Mouse (Mus musculus): Measurements from ENCODE around the gene Ap1ar. TPM values are rescaled to one million over a fixed set of nuclear protein-coding genes. Genes with fewer than 3 reads are reported as not detected.

Ap1ar gene
- polyA plus RNA-seq, 1 experiment, result 8.3 TPM

GRCm38 (mm10) chr3:127762403-127762802 is 74.9 kb downstream of the Ap1ar start:
- Histone ChIP-seq H3K4me3 (no peak overlapping the region), H3ac (ENCODE audit: control insufficient read depth, insufficient read length) (no peak overlapping the region), H3K27me3 (ENCODE audit: control insufficient read depth, insufficient read depth, insufficient read length) (no peaks in the 10 kb centered on the region), H3K79me2 (ENCODE audit: control insufficient read depth, insufficient read depth) (no peaks in the 10 kb centered on the region), H3K36me3 (ENCODE audit: control insufficient read depth, insufficient read depth) (no peaks in the 10 kb centered on the region), H3K4me2 (ENCODE audit: low read depth) (no peak overlapping the region)
- TF ChIP-seq SRF (IDR thresholded peaks at IDR 0.05; ENCODE audit: control insufficient read depth, insufficient read length, low read depth) (no peak), TCF12 (IDR thresholded peaks at IDR 0.05; ENCODE audit: insufficient read depth, poor library complexity, severe bottlenecking) (no peak), REST (IDR thresholded peaks at IDR 0.05; ENCODE audit: insufficient read depth, insufficient read length) (no peak), E2F4 (IDR thresholded peaks at IDR 0.05; ENCODE audit: insufficient read depth) (no peak), USF1 (IDR thresholded peaks at IDR 0.05; ENCODE audit: low read depth) (no peak), MAX (IDR thresholded peaks at IDR 0.05; ENCODE audit: low read depth) (no peak), POLR2A (IDR thresholded peaks at IDR 0.05; ENCODE audit: insufficient read length, low read depth) (no peak), MYOD1 (IDR thresholded peaks at IDR 0.05; ENCODE audit: control insufficient read depth in 1 of 3, insufficient read length in 2 of 3, low read depth in 2 of 3) (no peak)

GRCm38 (mm10) chr3:127759212-127759611 is 78.1 kb downstream of the Ap1ar start:
- TF ChIP-seq POLR2AphosphoS2 (IDR thresholded peaks at IDR 0.05; ENCODE audit: insufficient read length, low read depth), result no peak
- TF ChIP-seq USF1 (IDR thresholded peaks at IDR 0.05; ENCODE audit: low read depth), result no peak
- TF ChIP-seq MYOD1 (IDR thresholded peaks at IDR 0.05; ENCODE audit: control insufficient read depth in 1 of 3, insufficient read length in 2 of 3, low read depth in 2 of 3), result no peak
- no peak for TF ChIP-seq TCF3 (IDR thresholded peaks at IDR 0.05; ENCODE audit: insufficient read length, low read depth)
- no peak for TF ChIP-seq E2F4 (IDR thresholded peaks at IDR 0.05; ENCODE audit: insufficient read depth)
- TF ChIP-seq CEBPB (IDR thresholded peaks at IDR 0.05; ENCODE audit: insufficient read depth, poor library complexity, severe bottlenecking), result no peak
- no peak for TF ChIP-seq MAX (IDR thresholded peaks at IDR 0.05; ENCODE audit: low read depth)
- no peak for TF ChIP-seq MYOG (IDR thresholded peaks at IDR 0.05; ENCODE audit: control insufficient read depth in 1 of 3, insufficient read depth in 1 of 3, insufficient read length in 2 of 3, low read depth in 2 of 3)
- no peak for TF ChIP-seq TCF12 (IDR thresholded peaks at IDR 0.05; ENCODE audit: insufficient read depth, poor library complexity, severe bottlenecking)
- TF ChIP-seq SRF (IDR thresholded peaks at IDR 0.05; ENCODE audit: control insufficient read depth, insufficient read length, low read depth), result no peak
- TF ChIP-seq REST (IDR thresholded peaks at IDR 0.05; ENCODE audit: insufficient read depth, insufficient read length), result no peak
- TF ChIP-seq POLR2A (IDR thresholded peaks at IDR 0.05; ENCODE audit: insufficient read length, low read depth), result no peak
- Histone ChIP-seq H3K27me3 (ENCODE audit: control insufficient read depth, insufficient read depth, insufficient read length) (no peaks in the 10 kb centered on the region), H3K36me3 (ENCODE audit: control insufficient read depth, insufficient read depth) (no peaks in the 10 kb centered on the region), H3K79me2 (ENCODE audit: control insufficient read depth, insufficient read depth) (no peaks in the 10 kb centered on the region), H3K4me3 (no peak overlapping the region), H3K4me2 (ENCODE audit: low read depth) (no peak overlapping the region), H3ac (ENCODE audit: control insufficient read depth, insufficient read length) (no peak overlapping the region)

- Histone ChIP-seq H3K36me3 (ENCODE audit: control insufficient read depth, insufficient read depth) (no peaks in the 10 kb centered on the region), H3K79me2 (ENCODE audit: control insufficient read depth, insufficient read depth) (no peaks in the 10 kb centered on the region), H3K4me2 (ENCODE audit: low read depth) (no peak overlapping the region), H3K27me3 (ENCODE audit: control insufficient read depth, insufficient read depth, insufficient read length) (no peaks in the 10 kb centered on the region), H3K4me3 (no peak overlapping the region), H3ac (ENCODE audit: control insufficient read depth, insufficient read length) (no peak overlapping the region)
- no peak for TF ChIP-seq TCF12 (IDR thresholded peaks at IDR 0.05; ENCODE audit: insufficient read depth, poor library complexity, severe bottlenecking)
- no peak for TF ChIP-seq SRF (IDR thresholded peaks at IDR 0.05; ENCODE audit: control insufficient read depth, insufficient read length, low read depth)
- TF ChIP-seq E2F4 (IDR thresholded peaks at IDR 0.05; ENCODE audit: insufficient read depth), result no peak
- no peak for TF ChIP-seq POLR2A (IDR thresholded peaks at IDR 0.05; ENCODE audit: insufficient read length, low read depth)
- no peak for TF ChIP-seq USF1 (IDR thresholded peaks at IDR 0.05; ENCODE audit: low read depth)
- TF ChIP-seq MYOG (IDR thresholded peaks at IDR 0.05; ENCODE audit: control insufficient read depth in 1 of 3, insufficient read depth in 1 of 3, insufficient read length in 2 of 3, low read depth in 2 of 3), result no peak
- no peak for TF ChIP-seq POLR2AphosphoS2 (IDR thresholded peaks at IDR 0.05; ENCODE audit: insufficient read length, low read depth)
- no peak for TF ChIP-seq MYOD1 (IDR thresholded peaks at IDR 0.05; ENCODE audit: control insufficient read depth in 1 of 3, insufficient read length in 2 of 3, low read depth in 2 of 3)
- TF ChIP-seq REST (IDR thresholded peaks at IDR 0.05; ENCODE audit: insufficient read depth, insufficient read length), result no peak
- TF ChIP-seq MAX (IDR thresholded peaks at IDR 0.05; ENCODE audit: low read depth), result no peak
- TF ChIP-seq CEBPB (IDR thresholded peaks at IDR 0.05; ENCODE audit: insufficient read depth, poor library complexity, severe bottlenecking), result no peak
- no peak for TF ChIP-seq TCF3 (IDR thresholded peaks at IDR 0.05; ENCODE audit: insufficient read length, low read depth)
These were observed 78.5 kb downstream of the Ap1ar start for GRCm38 (mm10) chr3:127758806-127759205.

GRCm38 (mm10) chr3:127757886-127758301 is 79.4 kb downstream of the Ap1ar start:
- no peak for TF ChIP-seq USF1 (IDR thresholded peaks at IDR 0.05; ENCODE audit: low read depth)
- TF ChIP-seq MYOG (IDR thresholded peaks at IDR 0.05; ENCODE audit: control insufficient read depth in 1 of 3, insufficient read depth in 1 of 3, insufficient read length in 2 of 3, low read depth in 2 of 3), result no peak
- no peak for TF ChIP-seq MYOD1 (IDR thresholded peaks at IDR 0.05; ENCODE audit: control insufficient read depth in 1 of 3, insufficient read length in 2 of 3, low read depth in 2 of 3)
- no peak for TF ChIP-seq POLR2AphosphoS2 (IDR thresholded peaks at IDR 0.05; ENCODE audit: insufficient read length, low read depth)
- TF ChIP-seq TCF3 (IDR thresholded peaks at IDR 0.05; ENCODE audit: insufficient read length, low read depth), result no peak
- no peak for TF ChIP-seq E2F4 (IDR thresholded peaks at IDR 0.05; ENCODE audit: insufficient read depth)
- no peak for TF ChIP-seq TCF12 (IDR thresholded peaks at IDR 0.05; ENCODE audit: insufficient read depth, poor library complexity, severe bottlenecking)
- TF ChIP-seq POLR2A (IDR thresholded peaks at IDR 0.05; ENCODE audit: insufficient read length, low read depth), result no peak
- no peak for TF ChIP-seq SRF (IDR thresholded peaks at IDR 0.05; ENCODE audit: control insufficient read depth, insufficient read length, low read depth)
- no peak overlapping the region for H3K4me3 ChIP-seq
- no peak overlapping the region for H3ac ChIP-seq (ENCODE audit: control insufficient read depth, insufficient read length)
- H3K4me2 ChIP-seq (ENCODE audit: low read depth), result no peak overlapping the region
- H3K79me2 ChIP-seq (ENCODE audit: control insufficient read depth, insufficient read depth), result no peaks in the 10 kb centered on the region
- no peaks in the 10 kb centered on the region for H3K36me3 ChIP-seq (ENCODE audit: control insufficient read depth, insufficient read depth)
- no peaks in the 10 kb centered on the region for H3K27me3 ChIP-seq (ENCODE audit: control insufficient read depth, insufficient read depth, insufficient read length)

Other genes with a start within 250 kb of the Ap1ar start
- gene Neurog2, start 204.4 kb downstream of the Ap1ar start, polyA plus RNA-seq (2012; fragmentation: generic; extraction: Trizol), result not detected
- 1.8 TPM for gene Alpk1, start 57.0 kb downstream of the Ap1ar start, polyA plus RNA-seq (2012; fragmentation: generic; extraction: Trizol)
- 0.85 TPM for gene Tifa, start 47.7 kb downstream of the Ap1ar start, polyA plus RNA-seq (2012; fragmentation: generic; extraction: Trizol)
- 3.6 TPM for gene Fam241a, start 58.8 kb upstream of the Ap1ar start, polyA plus RNA-seq (2012; fragmentation: generic; extraction: Trizol)